Mouse (Mus musculus) cerebellum, adult 11 months (tissue): ENCODE data around the gene Nxnl2.

ENCODE experiments used
- DNase-seq: peaks from one replicate; pipeline ENCODE4 v3.0.0; 2022

Nxnl2 gene

DNA sequence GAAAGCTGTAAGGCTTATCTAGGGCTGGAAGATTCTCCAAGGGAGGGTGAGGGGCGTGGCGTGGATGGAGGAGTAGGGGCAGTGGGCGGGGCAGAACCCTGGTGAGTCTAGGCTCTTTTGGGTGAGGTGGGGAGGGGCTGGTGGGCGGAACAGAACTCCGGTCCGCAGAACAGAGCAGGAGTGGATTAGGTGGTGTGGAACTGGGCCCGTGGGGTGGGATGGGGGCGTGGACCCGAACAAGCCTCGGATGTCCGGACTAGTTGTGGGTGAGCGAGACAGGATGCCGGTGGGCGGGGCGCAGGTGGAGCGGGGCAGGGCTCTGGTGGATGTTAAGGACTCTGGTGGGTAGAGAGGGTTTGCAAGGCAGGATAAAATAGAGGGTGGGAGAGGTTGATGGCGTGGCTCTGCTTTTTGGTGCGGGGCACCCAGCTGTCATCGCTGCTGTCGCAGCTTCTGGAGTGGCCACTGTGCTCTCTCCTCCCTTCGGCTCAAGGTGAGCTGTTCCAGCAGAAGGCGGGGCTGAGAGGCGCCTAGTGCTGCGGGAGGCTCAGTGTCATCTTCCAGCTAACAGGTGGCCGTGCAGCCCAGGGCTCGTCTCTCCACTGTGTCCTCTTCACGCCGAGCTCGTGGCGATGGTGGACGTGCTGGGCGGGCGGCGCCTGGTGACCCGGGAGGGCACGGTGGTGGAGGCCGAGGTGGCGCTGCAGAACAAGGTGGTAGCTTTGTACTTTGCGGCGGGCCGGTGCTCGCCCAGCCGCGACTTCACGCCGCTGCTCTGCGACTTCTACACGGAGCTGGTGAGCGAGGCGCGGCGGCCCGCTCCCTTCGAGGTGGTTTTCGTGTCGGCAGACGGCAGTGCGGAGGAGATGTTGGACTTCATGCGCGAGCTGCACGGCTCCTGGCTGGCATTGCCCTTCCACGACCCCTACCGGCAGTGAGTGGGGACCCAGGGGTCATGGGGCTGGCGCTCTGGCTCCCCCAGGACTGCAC lies at the start of gene Nxnl2:
Gene Nxnl2 (plus strand): TSS at position 332 of the 990 bp plus-strand sequence.
- no peak for DNase-seq

DNA sequence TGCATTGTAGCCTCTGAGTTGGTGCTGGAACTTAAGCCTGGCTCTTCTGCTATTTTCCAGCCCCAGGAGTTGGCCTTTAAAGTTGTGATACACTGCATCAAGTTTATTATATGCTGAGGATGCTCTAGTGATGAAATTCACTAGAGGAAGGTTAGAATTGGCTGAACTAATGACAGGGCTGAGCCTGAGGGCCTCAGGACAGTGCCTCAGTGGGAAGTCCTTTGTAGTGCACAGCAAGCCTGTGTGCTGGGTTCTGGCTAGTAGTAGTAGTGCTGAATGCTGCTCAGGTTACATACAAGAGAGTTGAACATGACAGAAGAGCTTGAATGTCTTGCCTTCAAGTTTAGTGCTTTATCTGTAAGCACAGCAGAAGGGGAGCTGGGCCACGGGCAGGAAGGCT lies 48.9 kb upstream of the Nxnl2 start:
- DNase-seq = no peak

GRCm38 (mm10) chr13:51122771-51123170 lies 48.1 kb upstream of the Nxnl2 start:
- no peak for DNase-seq

GRCm38 (mm10) chr13:51125357-51125756 lies 45.5 kb upstream of the Nxnl2 start:
- no peak for DNase-seq

DNA sequence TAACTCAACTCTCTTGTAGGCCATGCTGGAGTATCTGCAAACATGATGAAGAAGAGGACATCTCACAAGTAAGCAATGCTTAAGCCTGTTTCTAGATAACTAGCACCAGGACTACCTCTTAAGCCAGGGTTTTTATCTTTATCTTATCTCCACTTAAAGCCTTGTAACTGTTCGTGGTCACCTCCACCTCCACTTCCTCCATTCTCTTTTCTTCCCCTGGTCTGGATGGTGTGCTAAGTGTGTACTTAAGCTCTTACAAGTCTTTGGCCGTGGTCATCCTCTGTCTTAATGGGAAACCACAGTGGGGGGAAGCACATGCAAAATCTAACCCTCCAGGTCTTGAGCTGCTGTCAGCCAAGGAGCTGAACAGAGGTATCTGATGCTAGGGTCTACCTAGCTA lies 42.9 kb upstream of the Nxnl2 start:
- DNase-seq = no peak

- no peak for DNase-seq
Measured at GRCm38 (mm10) chr13:51128417-51128816, 42.4 kb upstream of the Nxnl2 start.

DNA sequence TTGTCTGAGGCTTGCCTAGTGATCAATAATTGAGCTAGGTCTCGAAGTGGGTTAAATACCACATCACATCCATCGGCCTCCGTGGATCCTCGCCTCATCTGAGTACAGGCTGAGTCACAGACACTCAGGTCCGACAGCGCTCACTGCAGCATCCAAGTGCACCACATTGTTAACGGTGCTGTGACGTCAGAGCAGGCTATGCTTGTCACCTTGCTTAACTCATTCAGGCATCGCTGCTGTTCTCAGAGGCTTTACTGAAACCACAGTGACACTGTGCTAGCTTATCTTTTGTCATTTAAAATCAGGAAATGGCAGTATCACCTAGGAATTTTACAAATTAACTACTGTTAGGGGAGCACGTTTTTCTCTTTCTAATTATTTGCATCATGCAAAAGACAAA lies 39.6 kb upstream of the Nxnl2 start:
- no peak for DNase-seq

- no peak for DNase-seq
Measured at GRCm38 (mm10) chr13:51136315-51136714, 34.5 kb upstream of the Nxnl2 start.

- DNase-seq = no peak
Measured at GRCm38 (mm10) chr13:51136996-51137701, 33.7 kb upstream of the Nxnl2 start.

- DNase-seq = no peak
Measured at GRCm38 (mm10) chr13:51137702-51138031, 33.2 kb upstream of the Nxnl2 start.

GRCm38 (mm10) chr13:51147106-51147505 lies 23.7 kb upstream of the Nxnl2 start:
- no peak for DNase-seq

GRCm38 (mm10) chr13:51152966-51153669 lies 17.7 kb upstream of the Nxnl2 start:
- DNase-seq = no peak

DNA sequence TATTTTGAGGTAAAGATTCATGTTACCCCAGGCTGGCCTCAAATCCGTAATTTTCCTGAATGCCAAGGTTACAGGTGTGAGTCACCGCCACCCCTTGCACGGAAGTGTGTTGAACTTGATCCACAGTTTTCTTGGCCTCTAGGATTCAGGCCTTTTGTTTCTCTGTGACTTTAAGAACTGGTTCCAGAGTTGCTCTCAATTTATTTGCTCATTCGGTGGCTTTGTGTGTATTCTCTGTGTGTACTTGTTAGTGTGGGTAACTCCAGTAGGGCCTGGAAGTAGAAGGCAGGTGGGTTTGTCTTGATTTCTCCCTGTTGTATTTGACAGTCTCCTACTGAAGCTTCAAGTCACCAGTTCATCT lies 17.2 kb upstream of the Nxnl2 start:
- DNase-seq = no peak

- no peak for DNase-seq
Measured at GRCm38 (mm10) chr13:51155178-51156013, 15.4 kb upstream of the Nxnl2 start.

DNA sequence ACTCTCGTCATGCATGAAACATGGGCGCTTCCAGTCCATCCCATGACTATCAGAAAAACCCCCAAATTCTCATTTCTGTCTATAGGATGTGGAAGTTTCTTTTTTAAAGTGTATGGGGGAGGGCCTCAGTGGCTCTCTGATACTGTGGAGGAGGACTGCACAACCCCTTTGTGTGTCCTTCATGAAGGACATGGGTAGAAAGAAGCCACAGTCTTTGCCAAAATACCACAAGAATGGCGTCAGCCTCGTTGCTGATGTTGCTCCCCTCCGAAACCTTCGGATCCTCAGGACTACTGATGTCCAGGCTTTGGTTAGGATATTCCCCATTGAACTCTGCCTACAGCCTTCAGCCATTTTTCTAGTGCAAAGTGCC lies 14.8 kb upstream of the Nxnl2 start:
- DNase-seq = no peak

DNA sequence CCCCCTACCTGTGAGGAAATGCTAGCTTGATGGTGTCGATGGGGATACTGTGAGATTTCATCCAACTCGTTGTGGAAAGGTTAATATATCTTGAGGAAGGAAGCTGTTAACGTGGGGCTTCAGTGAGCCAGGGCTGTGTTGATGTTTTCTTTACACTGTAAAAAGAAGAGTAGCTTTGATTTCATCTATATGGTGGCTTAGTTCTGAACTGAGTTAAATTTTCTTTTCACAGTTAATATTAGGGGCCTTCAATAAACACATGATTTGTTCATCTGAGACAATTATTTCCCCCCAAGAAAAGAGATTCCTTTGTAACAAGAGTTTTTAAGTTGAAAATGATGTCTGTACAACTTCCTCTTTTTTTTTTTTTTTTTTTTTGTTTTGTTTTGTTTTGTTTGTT lies 13.5 kb upstream of the Nxnl2 start:
- no peak for DNase-seq

- no peak for DNase-seq
Measured at GRCm38 (mm10) chr13:51161672-51162071, 9.2 kb upstream of the Nxnl2 start.

GRCm38 (mm10) chr13:51162246-51162645 lies 8.6 kb upstream of the Nxnl2 start:
- DNase-seq = no peak

- no peak for DNase-seq
Measured at GRCm38 (mm10) chr13:51166711-51167110, 4.1 kb upstream of the Nxnl2 start.

GRCm38 (mm10) chr13:51170215-51170614 lies 607 bp upstream of the Nxnl2 start:
- DNase-seq = no peak

- no peak for DNase-seq
Measured at GRCm38 (mm10) chr13:51172601-51173000, 1.8 kb downstream of the Nxnl2 start.

- no peak for DNase-seq
Measured at GRCm38 (mm10) chr13:51178932-51179331, 8.1 kb downstream of the Nxnl2 start.

DNA sequence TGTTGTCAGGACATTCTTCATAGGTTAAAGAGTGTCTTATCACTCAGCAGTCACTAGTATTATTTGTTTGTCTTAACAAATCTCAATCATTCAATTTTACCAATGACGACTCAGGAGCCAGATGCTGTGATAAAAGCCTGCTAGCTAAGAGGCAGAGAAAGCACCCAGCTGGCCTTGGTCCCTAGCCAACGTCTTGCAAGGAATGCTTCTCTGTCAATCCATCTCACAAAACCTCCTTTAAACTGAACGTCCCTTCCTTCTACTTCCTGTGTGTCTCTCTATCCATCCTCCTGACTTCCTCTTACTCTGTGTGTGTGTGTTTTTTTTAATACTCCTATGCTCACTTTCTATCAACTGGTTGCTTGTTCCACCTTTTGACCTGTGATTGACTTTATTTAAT lies 8.5 kb downstream of the Nxnl2 start:
- DNase-seq = no peak
